Mouse (Mus musculus) B cell, adult 62 days (primary cell): Measurements from ENCODE around the gene Nsun3. TPM values are rescaled to one million over a fixed set of nuclear protein-coding genes. Genes with fewer than 3 reads are reported as not detected.

Experiments
- total RNA-seq: library from RNA; stranded (reverse); gene quantifications from 4 replicates; pipeline ENCODE4 v1.2.4, GENCODE M21; 2023

The Nsun3 gene
- total RNA-seq = 9.4 to 26.2 TPM (median 14.6 TPM) in 4 replicates

GRCm38 (mm10) chr16:62786621-62787331, at the start of gene Nsun3:
Nsun3 (minus strand) TSS chr16:62786818.

DNA sequence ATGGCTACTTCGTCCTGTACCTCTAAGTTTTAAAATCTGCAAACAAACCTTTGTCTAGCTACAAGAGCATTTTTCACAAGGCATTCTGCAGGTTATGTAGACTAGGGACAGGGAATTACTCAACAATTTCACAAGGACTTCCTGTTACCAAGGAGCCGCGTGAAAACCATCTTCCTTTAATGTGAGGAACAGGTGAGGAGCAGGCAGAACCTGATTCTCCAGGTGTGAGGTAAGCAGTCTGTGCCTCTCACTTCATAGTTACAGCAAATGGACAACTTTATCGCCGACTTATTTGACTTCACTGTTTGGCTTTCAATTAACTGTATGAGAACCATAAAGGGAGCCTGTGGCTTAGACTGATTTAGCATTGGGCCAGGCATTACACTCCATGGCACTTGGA, 27.9 kb upstream of the Nsun3 start, which contains the start of gene Stx19:
TSS of gene Stx19 (plus strand) at position 186 of the 400 bp plus-strand sequence.

Other genes starting within 250 kb of the Nsun3 start
- gene Stx19, start 27.9 kb upstream of the Nsun3 start, total RNA-seq = not detected in 4 replicates
- 18.3 to 27.7 TPM (median 23.8 TPM) in 4 replicates for gene Arl13b, start 60.2 kb upstream of the Nsun3 start, total RNA-seq
- 0.75 TPM in 1 of 4 replicates, not detected in the others for gene Pros1, start 67.5 kb upstream of the Nsun3 start, total RNA-seq